In genomic region chr14:44977278-44977677, GRCm38 (mm10) we compare ENCODE assay signal across 7 mouse cellular contexts. TPM values are rescaled to one million over a fixed set of nuclear protein-coding genes. Genes with fewer than 3 reads are reported as not detected.
DNase-seq lines count a peak whose midpoint lies in the region; ATAC-seq lines count a peak whose summit lies in the region.
"Not testable (repeated sequence)": the region's sequence is repeated elsewhere in the genome, so short reads cannot be mapped to it uniquely, and the experiment has no call there.

No protein-coding gene starts in this region.

- H3K27me3 ChIP-seq in embryonic facial prominence, embryonic 11.5 days (ENCODE audit: control insufficient read depth, insufficient read depth, low read length); kidney, embryonic 14.5 days (ENCODE audit: control insufficient read depth, insufficient read depth, low read length); midbrain, embryonic 13.5 days: not testable (repeated sequence)

- not testable (repeated sequence) for H3K4me2 ChIP-seq in embryonic facial prominence, embryonic 11.5 days (ENCODE audit: low read depth, low read length); kidney, embryonic 14.5 days (replicated peaks; ENCODE audit: low read depth, low read length); midbrain, embryonic 13.5 days (replicated peaks)

- WGBS in embryonic facial prominence, embryonic 11.5 days = 7% methylated on average over 4 of the region's 4 CpGs
- WGBS in kidney, embryonic 14.5 days = 2% methylated on average over 4 of the region's 4 CpGs
- 7% methylated on average over 4 of the region's 4 CpGs for WGBS in midbrain, embryonic 13.5 days

- H3K9ac ChIP-seq in embryonic facial prominence, embryonic 11.5 days (replicated peaks; ENCODE audit: low read length); kidney, embryonic 14.5 days (ENCODE audit: low read depth, low read length); midbrain, embryonic 13.5 days (replicated peaks): not testable (repeated sequence)

- not testable (repeated sequence) for ATAC-seq in embryonic facial prominence, embryonic 11.5 days (replicated peaks; ENCODE audit: insufficient number of reproducible peaks, low FRiP score, low TSS enrichment, low read depth)
- ATAC-seq in kidney, embryonic 14.5 days (ENCODE audit: low FRiP score, low TSS enrichment) = peak; percentile 52; the same call in 1 of the 2 replicates
- peak; percentile 72 for ATAC-seq in midbrain, embryonic 13.5 days

- intact Hi-C loops in left cerebral cortex, postnatal 4 days (cut with DNase I) = not testable (repeated sequence)

- H3K27ac ChIP-seq in embryonic facial prominence, embryonic 11.5 days (replicated peaks; ENCODE audit: low read depth, low read length); kidney, embryonic 14.5 days (ENCODE audit: low read depth, low read length); midbrain, embryonic 13.5 days: not testable (repeated sequence)

- H3K4me1 ChIP-seq in embryonic facial prominence, embryonic 11.5 days (ENCODE audit: control insufficient read depth, insufficient read depth, low read length); kidney, embryonic 14.5 days (ENCODE audit: control insufficient read depth, insufficient read depth, low read length); midbrain, embryonic 13.5 days (replicated peaks): not testable (repeated sequence)

- H3K9me3 ChIP-seq in embryonic facial prominence, embryonic 11.5 days (replicated peaks; ENCODE audit: control insufficient read depth, low read length); kidney, embryonic 14.5 days (ENCODE audit: control insufficient read depth, low read length); midbrain, embryonic 13.5 days: not testable (repeated sequence)

- H3K4me3 ChIP-seq in embryonic facial prominence, embryonic 11.5 days (ENCODE audit: low read depth, low read length); kidney, embryonic 14.5 days (ENCODE audit: low read length); midbrain, embryonic 13.5 days (replicated peaks): not testable (repeated sequence)

- peak; percentile 52 for DNase-seq in adrenal gland, adult 2 months
- peak; percentile 72 for DNase-seq in embryonic facial prominence, embryonic 11.5 days (ENCODE audit: low spot score)
- DNase-seq in heart, adult 8-10 months (ENCODE audit: low spot score) = peak; percentile 38
- DNase-seq in left cerebral cortex, postnatal 4 days = peak; percentile 63
- DNase-seq in right cerebral cortex, postnatal 4 days = peak; percentile 67

- not testable (repeated sequence) for H3K36me3 ChIP-seq in embryonic facial prominence, embryonic 11.5 days (replicated peaks; ENCODE audit: control insufficient read depth, insufficient read depth, low read depth, low read length); kidney, embryonic 14.5 days (ENCODE audit: control insufficient read depth, insufficient read depth, low read length); midbrain, embryonic 13.5 days

RNA-seq across cellular contexts. Expression of gene Ptger2, which starts 10.7 kb away (rescaled TPM):
- total RNA-seq in adrenal gland, adult 2 months (2021) = under 1 TPM; 0.69 TPM
- 0.97 and 1.1 TPM in 2 replicates for polyA plus RNA-seq in adrenal gland, adult 2 months (2012; rRNA removed)
- polyA plus RNA-seq in embryonic facial prominence, embryonic 11.5 days (2014; fragmentation: Nextera tagmentation; extraction: Ambion mirVana) = 0.29 and 0.56 TPM in 2 replicates
- total RNA-seq in heart, adult 8-10 months (2022) = under 1 TPM; 0.11 to 0.28 (median 0.18) TPM
- polyA plus RNA-seq in kidney, embryonic 14.5 days (2014; fragmentation: Nextera tagmentation; extraction: Ambion mirVana) = 0.37 and 0.42 TPM in 2 replicates
- 1 to 10 TPM in 1 of 2 experiments, under 1 TPM in 1; 0.60 to 1.0 TPM for total RNA-seq in left cerebral cortex, postnatal 4 days (2021)
- 0.20 and 0.23 TPM in 2 replicates for polyA plus RNA-seq in midbrain, embryonic 13.5 days (2015; fragmentation: Nextera tagmentation; extraction: Ambion mirVana)
